Mouse (Mus musculus): ENCODE data around the gene Dapk2.

DNA sequence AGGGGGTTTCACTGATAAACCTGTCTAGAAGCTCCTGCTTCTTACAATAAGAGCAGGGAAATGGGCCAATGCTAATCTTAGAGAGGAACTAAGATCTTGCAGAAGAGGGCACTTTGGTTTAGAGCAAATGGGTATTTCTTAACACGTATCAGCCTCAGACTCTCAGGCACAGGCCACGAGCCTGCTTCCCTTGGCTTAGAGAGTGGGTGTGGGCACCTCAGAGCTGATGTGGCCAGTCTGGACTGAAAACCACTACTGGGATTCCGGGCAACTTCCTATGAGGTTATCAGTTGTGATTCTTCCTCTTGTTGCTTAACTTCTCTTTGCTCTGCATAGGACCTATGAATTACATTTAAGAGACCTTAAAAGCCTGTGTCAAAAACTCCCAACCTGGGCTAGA, 43.7 kb upstream of the Dapk2 start:
- 0 out of 2 replicates have a peak, but pooled peaks have one; percentile 14 for TF ChIP-seq EP300 (IDR thresholded peaks at IDR 0.05; ENCODE audit: low read depth)
- no peak for TF ChIP-seq CTCF (IDR thresholded peaks at IDR 0.05; ENCODE audit: low read depth)
